Mouse (Mus musculus) left cerebral cortex, postnatal 14 days (tissue): ENCODE results near the gene Gpr25. TPM values are rescaled to one million over a fixed set of nuclear protein-coding genes. Genes with fewer than 3 reads are reported as not detected.

Experiments
- total RNA-seq, 2 experiments: library from RNA; stranded (reverse); gene quantifications; 2 replicates each; pipeline ENCODE4 v1.2.3; 2021

Gene Gpr25
- total RNA-seq, 2 experiments from 2014 or later: 5.9 to 9.5 TPM

Other genes starting within 250 kb of the Gpr25 start
- gene Ascl5, start 210.1 kb downstream of the Gpr25 start, total RNA-seq: 1 to 10 TPM in 1 of 2 experiments, under 1 TPM in 1; 0.66 to 2.1 TPM
- 1 to 10 TPM; 1.0 to 1.1 TPM for gene Cacna1s, start 208.1 kb downstream of the Gpr25 start, total RNA-seq
- 100 to 1,000 TPM; 180 to 201 TPM for gene Kif21b, start 129.5 kb downstream of the Gpr25 start, total RNA-seq
- gene Mroh3, start 48.0 kb downstream of the Gpr25 start, total RNA-seq: 1 to 10 TPM; 1.1 to 2.2 TPM
- 1 to 10 TPM; 3.6 to 4.1 TPM for gene Inava, start 26.6 kb downstream of the Gpr25 start, total RNA-seq
- gene Camsap2, start 85.2 kb upstream of the Gpr25 start, total RNA-seq: 100 to 1,000 TPM; 134 to 139 TPM
- 1 to 10 TPM; 8.4 to 8.7 TPM for gene Ddx59, start 154.4 kb upstream of the Gpr25 start, total RNA-seq
- under 1 TPM; 0.46 to 0.59 TPM for gene Kif14, start 205.5 kb upstream of the Gpr25 start, total RNA-seq